ENCODE assay signal across 22 mouse cellular contexts in the genomic region with DNA sequence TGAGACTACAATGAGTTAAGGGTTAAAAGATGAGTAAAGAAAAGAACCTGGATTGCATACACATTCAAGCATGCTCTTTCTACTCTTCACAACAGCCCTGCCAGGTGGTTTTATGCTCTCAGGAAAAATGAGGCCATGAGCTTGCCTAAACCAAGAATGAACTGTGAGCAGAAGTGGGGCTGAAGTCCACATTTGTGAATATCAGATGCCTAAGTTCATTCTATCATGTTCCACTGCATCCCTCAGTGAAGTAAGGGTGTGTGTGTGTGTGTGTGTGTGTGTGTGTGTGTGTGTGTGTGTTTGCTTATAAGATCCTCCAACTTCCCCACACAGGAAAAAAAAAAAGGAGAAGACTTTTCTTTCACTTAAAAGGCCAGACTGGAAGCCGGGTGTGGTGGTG.
"Had no signal": no experiment of that assay in that cellular context is flagged by ENCODE, and none has a peak within 500 bp of the region (broad histone marks: within the 10 kb centered on the region; RNA-seq: fewer than 3 reads in every experiment).

No protein-coding gene starts in this region.

- H3K27me3 ChIP-seq: hindbrain, embryonic 15.5 days had no signal

- H3K4me3 ChIP-seq: gastrocnemius, adult 2 months; heart, embryonic 10.5 days; heart, embryonic 12.5 days; hindbrain, embryonic 13.5 days; hindbrain, embryonic 15.5 days; layer of hippocampus, adult 2 months; left cerebral cortex, adult 2 months; limb, embryonic 13.5 days; limb, embryonic 15.5 days; liver, embryonic 12.5 days had no signal

- H3K9me3 ChIP-seq: heart, embryonic 10.5 days; heart, embryonic 12.5 days; hindbrain, embryonic 13.5 days; hindbrain, embryonic 15.5 days; limb, embryonic 13.5 days; limb, embryonic 15.5 days; liver, embryonic 12.5 days had no signal

- H3K9ac ChIP-seq: heart, embryonic 12.5 days; hindbrain, embryonic 13.5 days; hindbrain, embryonic 15.5 days; limb, embryonic 13.5 days; limb, embryonic 15.5 days; liver, embryonic 12.5 days had no signal

- H3K4me2 ChIP-seq: heart, embryonic 12.5 days; hindbrain, embryonic 13.5 days; hindbrain, embryonic 15.5 days; limb, embryonic 13.5 days; limb, embryonic 15.5 days; liver, embryonic 12.5 days had no signal

- DNase-seq: gastrocnemius, adult 2 months; gastrocnemius, postnatal 10 days; gastrocnemius, postnatal 25 days; heart, adult 18-20 months; heart, postnatal 10 days; heart, postnatal 4 days; kidney, adult 18-20 months; kidney, adult 8-10 months; kidney, postnatal 10 days; kidney, postnatal 25 days; kidney, postnatal 4 days; left cerebral cortex, postnatal 4 days had no signal

- H3K27ac ChIP-seq: gastrocnemius, adult 2 months; heart, embryonic 10.5 days; hindbrain, embryonic 13.5 days; hindbrain, embryonic 15.5 days; hindbrain, postnatal 0 days; layer of hippocampus, adult 2 months; left cerebral cortex, adult 2 months; limb, embryonic 13.5 days; limb, embryonic 15.5 days; liver, embryonic 12.5 days had no signal

- H3K36me3 ChIP-seq: heart, embryonic 10.5 days; heart, embryonic 12.5 days; hindbrain, embryonic 13.5 days; hindbrain, embryonic 15.5 days; limb, embryonic 13.5 days; limb, embryonic 15.5 days; liver, embryonic 12.5 days had no signal

- H3K4me1 ChIP-seq: heart, embryonic 10.5 days; heart, embryonic 12.5 days; hindbrain, embryonic 13.5 days; hindbrain, embryonic 15.5 days; limb, embryonic 13.5 days; limb, embryonic 15.5 days; liver, embryonic 12.5 days had no signal

- ATAC-seq: hindbrain, postnatal 0 days; liver, embryonic 12.5 days had no signal
